In the genomic region with DNA sequence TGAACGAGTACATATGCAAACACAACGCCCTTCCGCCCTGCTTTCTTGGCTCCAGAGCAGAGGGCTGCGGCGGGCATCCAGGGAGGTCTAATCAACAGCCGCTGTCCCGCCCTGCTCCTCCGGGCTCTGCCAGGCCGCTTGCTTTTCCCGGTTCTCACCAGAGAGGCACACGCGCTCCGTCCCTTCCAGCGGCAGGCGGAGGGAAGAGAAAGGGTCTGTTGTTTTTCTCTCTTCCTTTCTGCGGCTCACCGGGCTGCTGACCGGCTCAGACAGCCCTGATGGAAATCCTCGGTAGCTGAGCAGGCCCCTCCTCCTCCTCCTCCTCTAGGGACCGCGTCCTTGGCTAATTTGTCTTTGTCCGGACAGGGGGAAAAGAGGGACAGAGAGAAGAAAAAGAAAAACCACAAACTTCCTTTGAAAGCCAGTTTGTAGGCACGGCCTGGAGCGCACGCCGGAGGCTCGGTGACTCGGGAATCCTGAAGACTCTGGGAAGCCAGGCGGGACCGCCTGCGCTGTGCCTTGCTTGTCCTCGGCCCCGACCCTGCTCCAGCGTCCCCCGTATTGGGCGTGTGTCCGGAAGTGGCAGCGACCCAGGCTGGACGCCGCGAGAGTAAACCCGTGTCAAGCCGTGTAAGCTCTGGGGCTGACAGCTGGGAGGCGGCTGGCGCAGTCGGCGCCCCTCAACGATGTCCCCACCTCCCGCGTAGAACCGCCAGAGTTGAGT, we compare ENCODE assay signal across 8 mouse cellular contexts. TPM values are rescaled to one million over a fixed set of nuclear protein-coding genes. Genes with fewer than 3 reads are reported as not detected.
DNase-seq lines count a peak whose midpoint lies in the region; ATAC-seq and TF ChIP-seq lines count a peak whose summit lies in the region.

No protein-coding gene starts in this region.

- H3K9me3 ChIP-seq in heart, embryonic 12.5 days (replicated peaks), result no peaks in the 10 kb centered on the region
- H3K9me3 ChIP-seq in kidney, postnatal 0 days (replicated peaks; ENCODE audit: low read length), result no peaks in the 10 kb centered on the region
- no peaks in the 10 kb centered on the region for H3K9me3 ChIP-seq in liver, embryonic 15.5 days (replicated peaks)
- no peaks in the 10 kb centered on the region for H3K9me3 ChIP-seq in neural tube, embryonic 11.5 days (ENCODE audit: control insufficient read depth, low read length)
- H3K9me3 ChIP-seq in stomach, postnatal 0 days (ENCODE audit: control insufficient read depth, low read length), result no peaks in the 10 kb centered on the region

- no peak for TF ChIP-seq CTCF in C2C12 (IDR thresholded peaks at IDR 0.05; ENCODE audit: control insufficient read depth, insufficient read depth, insufficient read length)
- no peak for TF ChIP-seq CTCF in bone marrow macrophage, adult 2 months (IDR thresholded peaks at IDR 0.05; ENCODE audit: low read depth, low read length)
- peak; percentile 37 for TF ChIP-seq CTCF in kidney, postnatal 0 days (IDR thresholded peaks at IDR 0.05; ENCODE audit: low read depth)
- TF ChIP-seq CTCF in stomach, postnatal 0 days (IDR thresholded peaks at IDR 0.05; ENCODE audit: low read depth), result peak; percentile 57

- peak overlapping the region; percentile 79 for H3K4me2 ChIP-seq in heart, embryonic 12.5 days
- H3K4me2 ChIP-seq in kidney, postnatal 0 days (ENCODE audit: low read length), result peak overlapping the region; percentile 75
- peak overlapping the region; percentile 80 for H3K4me2 ChIP-seq in liver, embryonic 15.5 days
- peak overlapping the region; percentile 74 for H3K4me2 ChIP-seq in neural tube, embryonic 11.5 days (ENCODE audit: low read depth)
- peak overlapping the region; percentile 80 for H3K4me2 ChIP-seq in stomach, postnatal 0 days (replicated peaks; ENCODE audit: low read depth)

- TF ChIP-seq EP300 in stomach, postnatal 0 days (optimal IDR thresholded peaks at IDR 0.05), result no peak

- TF ChIP-seq POLR2A in bone marrow macrophage, adult 2 months (IDR thresholded peaks at IDR 0.05; ENCODE audit: borderline replicate concordance, low read depth, low read length), result no peak

- H3K4me1 ChIP-seq in bone marrow macrophage, adult 2 months (ENCODE audit: control insufficient read depth, insufficient read depth, low read length), result peaks cover 42% of the 10 kb centered on the region
- H3K4me1 ChIP-seq in heart, embryonic 12.5 days (replicated peaks), result peaks cover 18% of the 10 kb centered on the region
- peaks cover 20% of the 10 kb centered on the region for H3K4me1 ChIP-seq in kidney, postnatal 0 days (replicated peaks; ENCODE audit: insufficient read depth, low read length)
- peaks cover 71% of the 10 kb centered on the region for H3K4me1 ChIP-seq in liver, embryonic 15.5 days (replicated peaks)
- 0 out of 2 replicates have a peak, but pooled peaks cover 5% of the 10 kb centered on the region for H3K4me1 ChIP-seq in neural tube, embryonic 11.5 days (ENCODE audit: control insufficient read depth, insufficient read depth, low read length)
- no peaks in the 10 kb centered on the region for H3K4me1 ChIP-seq in stomach, postnatal 0 days (replicated peaks; ENCODE audit: control insufficient read depth, insufficient read depth)

- WGBS in heart, embryonic 12.5 days, result under 1% methylated on average over 51 of the region's 51 CpGs
- WGBS in kidney, postnatal 0 days, result under 1% methylated on average over 50 of the region's 51 CpGs
- under 1% methylated on average over 51 of the region's 51 CpGs for WGBS in liver, embryonic 15.5 days (ENCODE audit: insufficient replicate concordance)
- WGBS in neural tube, embryonic 11.5 days, result under 1% methylated on average over 51 of the region's 51 CpGs
- WGBS in stomach, postnatal 0 days, result under 1% methylated on average over 50 of the region's 51 CpGs

- peak; percentile 95 for DNase-seq in kidney, postnatal 0 days (ENCODE audit: low spot score)
- peak; percentile 88 for DNase-seq in neural tube, embryonic 11.5 days (ENCODE audit: low spot score)
- DNase-seq in stomach, postnatal 0 days (ENCODE audit: low spot score), result peak; percentile 93

- peaks cover 7% of the 10 kb centered on the region for H3K79me3 ChIP-seq in C2C12 (ENCODE audit: low read depth)

- H3K27me3 ChIP-seq in C2C12 (ENCODE audit: control insufficient read depth, insufficient read depth, insufficient read length), result no peaks in the 10 kb centered on the region
- H3K27me3 ChIP-seq in heart, embryonic 12.5 days (replicated peaks), result no peaks in the 10 kb centered on the region
- H3K27me3 ChIP-seq in kidney, postnatal 0 days (ENCODE audit: insufficient read depth, low read length), result no peaks in the 10 kb centered on the region
- no peaks in the 10 kb centered on the region for H3K27me3 ChIP-seq in liver, embryonic 15.5 days
- no peaks in the 10 kb centered on the region for H3K27me3 ChIP-seq in neural tube, embryonic 11.5 days (ENCODE audit: control insufficient read depth, insufficient read depth, low read length)
- no peaks in the 10 kb centered on the region for H3K27me3 ChIP-seq in stomach, postnatal 0 days (ENCODE audit: control insufficient read depth, insufficient read depth, low read length)

- peak overlapping the region; percentile 95 for H3ac ChIP-seq in C2C12 (ENCODE audit: control insufficient read depth, insufficient read length, low read depth)

- peak overlapping the region; percentile 89 for H3K27ac ChIP-seq in bone marrow macrophage, adult 2 months (ENCODE audit: insufficient read depth, low read depth, low read length)
- peak overlapping the region; percentile 97 for H3K27ac ChIP-seq in heart, embryonic 12.5 days (ENCODE audit: poor library complexity, severe bottlenecking)
- H3K27ac ChIP-seq in kidney, postnatal 0 days, result peak overlapping the region; percentile 97
- peak overlapping the region; percentile 99 for H3K27ac ChIP-seq in liver, embryonic 15.5 days (replicated peaks)
- peak overlapping the region; percentile 91 for H3K27ac ChIP-seq in neural tube, embryonic 11.5 days (ENCODE audit: low read depth, low read length)
- peak overlapping the region; percentile 98 for H3K27ac ChIP-seq in stomach, postnatal 0 days (replicated peaks)

- peak; percentile 65 for ATAC-seq in erythroblast, adult 5-6 weeks (replicated peaks; ENCODE audit: low FRiP score, poor library complexity, severe bottlenecking)
- ATAC-seq in heart, embryonic 12.5 days (ENCODE audit: insufficient number of reproducible peaks, low FRiP score), result peak; percentile 76
- ATAC-seq in kidney, postnatal 0 days (replicated peaks; ENCODE audit: low FRiP score, low read depth), result peak; percentile 77
- ATAC-seq in liver, embryonic 15.5 days (ENCODE audit: insufficient read depth), result peak; percentile 75
- ATAC-seq in neural tube, embryonic 11.5 days (ENCODE audit: insufficient read depth, low FRiP score, low TSS enrichment), result peak; percentile 70
- ATAC-seq in stomach, postnatal 0 days (ENCODE audit: low FRiP score, low TSS enrichment), result peak; percentile 82

- peaks cover 5% of the 10 kb centered on the region for H3K36me3 ChIP-seq in C2C12 (ENCODE audit: control insufficient read depth, insufficient read depth)
- H3K36me3 ChIP-seq in heart, embryonic 12.5 days, result peaks cover 10% of the 10 kb centered on the region
- H3K36me3 ChIP-seq in kidney, postnatal 0 days (ENCODE audit: insufficient read depth, low read length), result peaks cover 6% of the 10 kb centered on the region; the same call in 1 of the 2 replicates
- H3K36me3 ChIP-seq in liver, embryonic 15.5 days (replicated peaks), result peaks cover 13% of the 10 kb centered on the region
- H3K36me3 ChIP-seq in neural tube, embryonic 11.5 days (ENCODE audit: control insufficient read depth, insufficient read depth, low read length), result 0 out of 2 replicates have a peak, but pooled peaks cover under 1% of the 10 kb centered on the region
- H3K36me3 ChIP-seq in stomach, postnatal 0 days (ENCODE audit: control insufficient read depth, insufficient read depth, low read length), result peaks cover 5% of the 10 kb centered on the region

- peak overlapping the region; percentile 89 for H3K4me3 ChIP-seq in C2C12 (ENCODE audit: insufficient read depth, poor library complexity, severe bottlenecking)
- H3K4me3 ChIP-seq in bone marrow macrophage, adult 2 months (ENCODE audit: insufficient read depth, low read length), result peak overlapping the region; percentile 82
- H3K4me3 ChIP-seq in heart, embryonic 12.5 days, result peak overlapping the region; percentile 52
- H3K4me3 ChIP-seq in kidney, postnatal 0 days (replicated peaks; ENCODE audit: low read depth, low read length), result peak overlapping the region; percentile 58
- peak overlapping the region; percentile 71 for H3K4me3 ChIP-seq in liver, embryonic 15.5 days (replicated peaks)
- H3K4me3 ChIP-seq in neural tube, embryonic 11.5 days (ENCODE audit: low read depth, low read length), result peak overlapping the region; percentile 65
- H3K4me3 ChIP-seq in stomach, postnatal 0 days (ENCODE audit: low read depth, low read length), result peak overlapping the region; percentile 73

- H3K79me2 ChIP-seq in C2C12 (ENCODE audit: control insufficient read depth, insufficient read depth), result peaks cover 49% of the 10 kb centered on the region

- H3K9ac ChIP-seq in heart, embryonic 12.5 days, result peak overlapping the region; percentile 79
- H3K9ac ChIP-seq in kidney, postnatal 0 days (ENCODE audit: low read depth, low read length), result peak overlapping the region; percentile 77
- peak overlapping the region; percentile 82 for H3K9ac ChIP-seq in liver, embryonic 15.5 days
- H3K9ac ChIP-seq in neural tube, embryonic 11.5 days (ENCODE audit: low read length), result peak overlapping the region; percentile 71
- H3K9ac ChIP-seq in stomach, postnatal 0 days (ENCODE audit: low read length), result peak overlapping the region; percentile 92

RNA-seq across cellular contexts. Expression of gene Prune1, which starts 1.2 kb away (rescaled TPM):
- 16.1 TPM for polyA plus RNA-seq in C2C12 (2012; fragmentation: generic; extraction: Trizol)
- polyA plus RNA-seq in bone marrow macrophage, adult 2 months (2012; ENCODE audit: insufficient read depth, insufficient read length, missing spikeins), result 15.6 and 16.6 TPM in 2 replicates
- 3.3 and 7.5 TPM in 2 replicates for total RNA-seq in erythroblast, adult 5-6 weeks (2015; ENCODE audit: low replicate concordance)
- total RNA-seq in erythroblast, adult 5-6 weeks (2017; ENCODE audit: low replicate concordance), result 2.6 and 4.4 TPM in 2 replicates
- 29.5 and 31.7 TPM in 2 replicates for polyA plus RNA-seq in heart, embryonic 12.5 days (2016; fragmentation: Nextera tagmentation; extraction: Ambion mirVana)
- polyA plus RNA-seq in kidney, postnatal 0 days (2015; fragmentation: Nextera tagmentation; extraction: Ambion mirVana), result 20.1 and 20.3 TPM in 2 replicates
- polyA plus RNA-seq in liver, embryonic 15.5 days (2015; fragmentation: Nextera tagmentation; extraction: Ambion mirVana), result 9.0 and 9.5 TPM in 2 replicates
- 32.4 and 32.9 TPM in 2 replicates for polyA plus RNA-seq in neural tube, embryonic 11.5 days (2014; fragmentation: Nextera tagmentation; extraction: Ambion mirVana)
- 10.1 and 11.7 TPM in 2 replicates for polyA plus RNA-seq in stomach, postnatal 0 days (2015; fragmentation: Nextera tagmentation; extraction: Ambion mirVana)

RNA-seq across cellular contexts. Expression of gene Mindy1, which starts 1.9 kb away (rescaled TPM):
- 43.6 TPM for polyA plus RNA-seq in C2C12 (2012; fragmentation: generic; extraction: Trizol)
- polyA plus RNA-seq in bone marrow macrophage, adult 2 months (2012; ENCODE audit: insufficient read depth, insufficient read length, missing spikeins), result 50.7 and 70.7 TPM in 2 replicates
- total RNA-seq in erythroblast, adult 5-6 weeks (2015; ENCODE audit: low replicate concordance), result 23.2 and 27.4 TPM in 2 replicates
- total RNA-seq in erythroblast, adult 5-6 weeks (2017; ENCODE audit: low replicate concordance), result 17.7 and 28.2 TPM in 2 replicates
- 26.9 and 29.7 TPM in 2 replicates for polyA plus RNA-seq in heart, embryonic 12.5 days (2016; fragmentation: Nextera tagmentation; extraction: Ambion mirVana)
- 72.6 and 73.2 TPM in 2 replicates for polyA plus RNA-seq in kidney, postnatal 0 days (2015; fragmentation: Nextera tagmentation; extraction: Ambion mirVana)
- polyA plus RNA-seq in liver, embryonic 15.5 days (2015; fragmentation: Nextera tagmentation; extraction: Ambion mirVana), result 18.8 and 20.9 TPM in 2 replicates
- polyA plus RNA-seq in neural tube, embryonic 11.5 days (2014; fragmentation: Nextera tagmentation; extraction: Ambion mirVana), result 46.1 and 48.1 TPM in 2 replicates
- 55.9 and 64.1 TPM in 2 replicates for polyA plus RNA-seq in stomach, postnatal 0 days (2015; fragmentation: Nextera tagmentation; extraction: Ambion mirVana)

RNA-seq across cellular contexts. Expression of gene Anxa9, which starts 23.9 kb away (rescaled TPM):
- 1.6 TPM for polyA plus RNA-seq in C2C12 (2012; fragmentation: generic; extraction: Trizol)
- polyA plus RNA-seq in bone marrow macrophage, adult 2 months (2012; ENCODE audit: insufficient read depth, insufficient read length, missing spikeins), result 11.1 and 15.4 TPM in 2 replicates
- 2.7 and 3.3 TPM in 2 replicates for total RNA-seq in erythroblast, adult 5-6 weeks (2015; ENCODE audit: low replicate concordance)
- 0.98 and 2.1 TPM in 2 replicates for total RNA-seq in erythroblast, adult 5-6 weeks (2017; ENCODE audit: low replicate concordance)
- 1.2 and 1.7 TPM in 2 replicates for polyA plus RNA-seq in heart, embryonic 12.5 days (2016; fragmentation: Nextera tagmentation; extraction: Ambion mirVana)
- polyA plus RNA-seq in kidney, postnatal 0 days (2015; fragmentation: Nextera tagmentation; extraction: Ambion mirVana), result 9.9 and 10.1 TPM in 2 replicates
- polyA plus RNA-seq in liver, embryonic 15.5 days (2015; fragmentation: Nextera tagmentation; extraction: Ambion mirVana), result 2.1 and 2.8 TPM in 2 replicates
- 1.2 TPM in 2 replicates for polyA plus RNA-seq in neural tube, embryonic 11.5 days (2014; fragmentation: Nextera tagmentation; extraction: Ambion mirVana)
- 57.2 and 63.1 TPM in 2 replicates for polyA plus RNA-seq in stomach, postnatal 0 days (2015; fragmentation: Nextera tagmentation; extraction: Ambion mirVana)

RNA-seq across cellular contexts. Expression of gene Cers2, which starts 31.6 kb away (rescaled TPM):
- polyA plus RNA-seq in C2C12 (2012; fragmentation: generic; extraction: Trizol), result 146 TPM
- 173 and 186 TPM in 2 replicates for polyA plus RNA-seq in bone marrow macrophage, adult 2 months (2012; ENCODE audit: insufficient read depth, insufficient read length, missing spikeins)
- total RNA-seq in erythroblast, adult 5-6 weeks (2015; ENCODE audit: low replicate concordance), result 45.1 and 45.2 TPM in 2 replicates
- total RNA-seq in erythroblast, adult 5-6 weeks (2017; ENCODE audit: low replicate concordance), result 26.8 and 31.9 TPM in 2 replicates
- 136 and 137 TPM in 2 replicates for polyA plus RNA-seq in heart, embryonic 12.5 days (2016; fragmentation: Nextera tagmentation; extraction: Ambion mirVana)
- 172 and 186 TPM in 2 replicates for polyA plus RNA-seq in kidney, postnatal 0 days (2015; fragmentation: Nextera tagmentation; extraction: Ambion mirVana)
- 110 and 114 TPM in 2 replicates for polyA plus RNA-seq in liver, embryonic 15.5 days (2015; fragmentation: Nextera tagmentation; extraction: Ambion mirVana)
- 107 and 109 TPM in 2 replicates for polyA plus RNA-seq in neural tube, embryonic 11.5 days (2014; fragmentation: Nextera tagmentation; extraction: Ambion mirVana)
- polyA plus RNA-seq in stomach, postnatal 0 days (2015; fragmentation: Nextera tagmentation; extraction: Ambion mirVana), result 75.0 and 80.3 TPM in 2 replicates

RNA-seq across cellular contexts. Expression of gene Bnipl, which starts 32.0 kb away (rescaled TPM):
- 0.34 TPM for polyA plus RNA-seq in C2C12 (2012; fragmentation: generic; extraction: Trizol)
- not detected in 2 replicates for polyA plus RNA-seq in bone marrow macrophage, adult 2 months (2012; ENCODE audit: insufficient read depth, insufficient read length, missing spikeins)
- not detected in 2 replicates for total RNA-seq in erythroblast, adult 5-6 weeks (2015; ENCODE audit: low replicate concordance)
- total RNA-seq in erythroblast, adult 5-6 weeks (2017; ENCODE audit: low replicate concordance), result 0.68 TPM in 1 of 2 replicates, not detected in the other
- not detected in 2 replicates for polyA plus RNA-seq in heart, embryonic 12.5 days (2016; fragmentation: Nextera tagmentation; extraction: Ambion mirVana)
- 0.82 and 1.6 TPM in 2 replicates for polyA plus RNA-seq in kidney, postnatal 0 days (2015; fragmentation: Nextera tagmentation; extraction: Ambion mirVana)
- not detected in 2 replicates for polyA plus RNA-seq in liver, embryonic 15.5 days (2015; fragmentation: Nextera tagmentation; extraction: Ambion mirVana)
- polyA plus RNA-seq in neural tube, embryonic 11.5 days (2014; fragmentation: Nextera tagmentation; extraction: Ambion mirVana), result 0.31 and 0.54 TPM in 2 replicates
- polyA plus RNA-seq in stomach, postnatal 0 days (2015; fragmentation: Nextera tagmentation; extraction: Ambion mirVana), result 16.6 and 16.8 TPM in 2 replicates

Comparison
In these comparisons a context has a peak if more than half of its experiments do, and no peak if none do; other contexts are left out.
1. Peak in every context shown above with its lines: DNase-seq, ATAC-seq, H3K4me3 ChIP-seq and H3K27ac ChIP-seq.
2. CTCF ChIP-seq: peak in kidney, postnatal 0 days (single experiment) and stomach, postnatal 0 days (single experiment); none in C2C12 (single experiment) and bone marrow macrophage, adult 2 months (single experiment).